Mouse (Mus musculus) hindbrain, embryonic 16.5 days (tissue): ENCODE data around the gene Clstn2. TPM values are rescaled to one million over a fixed set of nuclear protein-coding genes. Genes with fewer than 3 reads are reported as not detected.
A peak's percentile ranks its signal among the peaks of the same experiment; 100 is the strongest.

Source experiments
- ATAC-seq: fragments of 200-750 bp; cut with Nextera tagmentation; 2 replicates; pipeline ENCODE4 v1.8.0; 2017; ENCODE audit warnings: moderate TSS enrichment, moderate library complexity
- H3K27ac ChIP-seq: fragments of 300-500 bp; sonication (generic); 2 replicates; pipeline ENCODE4 v1.5.1; 2014; ENCODE audit warnings: low read depth, mild to moderate bottlenecking, control low read depth, low read length, moderate library complexity
- H3K27me3 ChIP-seq: fragments of 300-500 bp; sonication (generic); replicated peaks from 2 replicates; pipeline ENCODE4 v1.6.1; 2014; ENCODE audit warnings: low read length; ENCODE audit not compliant: control insufficient read depth, insufficient read depth
- H3K36me3 ChIP-seq: fragments of 300-500 bp; sonication (generic); 2 replicates; pipeline ENCODE4 v1.6.1; 2014; ENCODE audit warnings: mild to moderate bottlenecking, low read length, moderate library complexity, mixed read lengths; ENCODE audit not compliant: control insufficient read depth, insufficient read depth
- H3K4me1 ChIP-seq: fragments of 300-500 bp; sonication (generic); 2 replicates; pipeline ENCODE4 v1.6.1; 2014; ENCODE audit warnings: low read depth, low read length; ENCODE audit not compliant: control insufficient read depth, insufficient read depth
- H3K4me2 ChIP-seq: fragments of 300-500 bp; sonication (generic); 2 replicates; pipeline ENCODE4 v1.6.1; 2014; ENCODE audit warnings: mild to moderate bottlenecking, low read length, control low read depth, moderate library complexity
- H3K4me3 ChIP-seq: fragments of 300-500 bp; sonication (generic); 2 replicates; pipeline ENCODE4 v1.5.1; 2014; ENCODE audit warnings: mild to moderate bottlenecking, low read length, control low read depth, moderate library complexity
- H3K9ac ChIP-seq: fragments of 300-500 bp; sonication (generic); 2 replicates; pipeline ENCODE4 v1.6.1; 2014; ENCODE audit warnings: low read depth, mild to moderate bottlenecking, control low read depth, low read length, moderate library complexity
- H3K9me3 ChIP-seq: fragments of 300-500 bp; sonication (generic); 2 replicates; pipeline ENCODE4 v1.6.1; 2014; ENCODE audit warnings: mild to moderate bottlenecking, low read length, moderate library complexity; ENCODE audit not compliant: control insufficient read depth
- WGBS: fragments of 180-500 bp; shearing (Covaris S2); extraction: QIAGEN DNeasy Blood & Tissue Kit; methylation state at CpG from one replicate; pipeline ENCODE4 v1.1.7; 2014; 5-methylcytosine and 5-hydroxymethylcytosine counted together
- polyA plus RNA-seq: library from polyadenylated mRNA; unstranded; fragments of >200 nt; fragmentation: Nextera tagmentation; extraction: Ambion mirVana; gene quantifications from 2 replicates; pipeline ENCODE4 v1.2.1, GENCODE M21; 2015

Gene Clstn2
- polyA plus RNA-seq, 1 experiment from 2014 or later = 13.1 TPM

DNA sequence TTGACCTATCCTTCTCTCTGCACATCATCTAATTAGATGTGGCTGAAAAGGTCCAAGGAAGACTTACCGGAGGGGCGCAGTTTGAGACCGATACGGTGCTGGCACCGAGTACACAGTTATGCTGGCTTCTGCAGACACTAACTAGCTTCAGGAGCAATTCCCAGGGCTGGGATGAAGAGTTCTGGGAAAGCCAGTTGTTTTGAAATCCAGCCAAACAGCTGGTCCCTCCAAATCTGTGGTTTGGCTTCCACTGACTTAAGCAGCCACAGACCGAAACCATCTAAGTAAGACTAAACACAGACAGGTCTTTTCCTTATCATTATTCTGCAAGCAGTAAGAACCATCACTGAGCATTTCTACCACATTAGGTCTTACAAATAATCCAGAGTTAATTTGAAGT, 558.1 kb downstream of the Clstn2 start:
- Histone ChIP-seq H3K4me3 (no peak overlapping the region), H3K9ac (no peak overlapping the region), H3K9me3 (no peaks in the 10 kb centered on the region), H3K27ac (no peak overlapping the region), H3K4me2 (no peak overlapping the region), H3K27me3 (no peaks in the 10 kb centered on the region), H3K36me3 (no peaks in the 10 kb centered on the region), H3K4me1 (no peaks in the 10 kb centered on the region; the same call in 1 of the 2 replicates)
- no peak for ATAC-seq
- WGBS = 93% methylated on average over 6 of the region's 6 CpGs

DNA sequence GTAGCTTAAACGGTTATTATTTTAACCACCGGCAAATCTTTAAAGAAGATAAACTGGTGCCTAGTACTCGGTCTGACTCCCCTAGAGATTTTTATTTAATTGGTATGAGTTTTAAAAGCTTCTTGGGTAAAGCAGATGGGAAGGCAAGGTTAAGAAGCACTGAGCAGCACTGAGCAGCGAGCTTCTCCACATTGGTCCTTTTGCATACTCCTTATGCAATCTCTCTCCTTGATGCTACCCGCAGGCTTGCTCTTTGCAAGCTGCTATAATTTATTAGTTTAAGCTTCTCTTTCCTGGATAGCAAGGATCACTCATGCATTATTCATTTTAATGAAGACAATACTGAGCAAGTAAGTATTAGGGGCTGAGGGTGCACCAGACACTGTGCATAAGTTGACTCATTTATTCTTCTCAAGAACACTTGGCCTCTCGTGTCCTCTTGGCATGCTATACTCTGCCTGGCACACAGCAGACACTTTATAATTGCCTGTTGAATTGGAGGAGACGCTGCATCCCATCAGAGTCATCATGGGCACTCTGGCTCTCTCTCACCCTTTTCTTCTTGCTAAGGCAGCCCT, 561.9 kb downstream of the Clstn2 start:
- Histone ChIP-seq H3K27ac (no peak overlapping the region), H3K9me3 (no peaks in the 10 kb centered on the region), H3K4me3 (no peak overlapping the region), H3K36me3 (no peaks in the 10 kb centered on the region), H3K4me1 (no peaks in the 10 kb centered on the region; the same call in 1 of the 2 replicates), H3K9ac (no peak overlapping the region), H3K4me2 (no peak overlapping the region), H3K27me3 (no peaks in the 10 kb centered on the region)
- WGBS = 58% methylated on average over 7 of the region's 7 CpGs
- peak; percentile 72 for ATAC-seq

- Histone ChIP-seq H3K4me3 (no peak overlapping the region), H3K4me1 (no peaks in the 10 kb centered on the region; the same call in 1 of the 2 replicates), H3K9me3 (no peaks in the 10 kb centered on the region), H3K27ac (no peak overlapping the region), H3K9ac (no peak overlapping the region), H3K4me2 (no peak overlapping the region), H3K36me3 (no peaks in the 10 kb centered on the region), H3K27me3 (no peaks in the 10 kb centered on the region)
- 84% methylated on average over 6 of the region's 6 CpGs for WGBS
- ATAC-seq = no peak
These were observed 572.5 kb downstream of the Clstn2 start for GRCm38 (mm10) chr9:97460452-97460851.

GRCm38 (mm10) chr9:97459745-97460144, 573.2 kb downstream of the Clstn2 start:
- H3K27me3 ChIP-seq = no peaks in the 10 kb centered on the region

GRCm38 (mm10) chr9:97449316-97450050, 583.5 kb downstream of the Clstn2 start:
- 69% methylated on average over 13 of the region's 13 CpGs for WGBS
- no peak for ATAC-seq
- Histone ChIP-seq H3K36me3 (no peaks in the 10 kb centered on the region), H3K4me1 (no peaks in the 10 kb centered on the region), H3K27ac (no peak overlapping the region), H3K9me3 (no peaks in the 10 kb centered on the region), H3K27me3 (peaks cover 2% of the 10 kb centered on the region), H3K4me2 (no peak overlapping the region), H3K4me3 (no peak overlapping the region), H3K9ac (no peak overlapping the region)

More at GRCm38 (mm10) chr9:97459745-97460144, 573.2 kb downstream of the Clstn2 start:
- ATAC-seq = no peak
- no peak overlapping the region for H3K9ac ChIP-seq
- no peaks in the 10 kb centered on the region for H3K36me3 ChIP-seq
- WGBS = 68% methylated on average over 4 of the region's 4 CpGs
- H3K4me1 ChIP-seq = no peaks in the 10 kb centered on the region; the same call in 1 of the 2 replicates
- no peak overlapping the region for H3K4me3 ChIP-seq
- no peak overlapping the region for H3K4me2 ChIP-seq
- no peak overlapping the region for H3K27ac ChIP-seq
- H3K9me3 ChIP-seq = no peaks in the 10 kb centered on the region

- no peak overlapping the region for H3K27ac ChIP-seq
- H3K27me3 ChIP-seq = no peaks in the 10 kb centered on the region
- no peaks in the 10 kb centered on the region for H3K9me3 ChIP-seq
- no peak for ATAC-seq
- no peak overlapping the region for H3K9ac ChIP-seq
- H3K4me2 ChIP-seq = no peak overlapping the region
- peaks cover 5% of the 10 kb centered on the region for H3K4me1 ChIP-seq
- WGBS = 48% methylated on average over 7 of the region's 7 CpGs
- H3K4me3 ChIP-seq = no peak overlapping the region
- no peaks in the 10 kb centered on the region for H3K36me3 ChIP-seq
These were observed 592.9 kb downstream of the Clstn2 start for GRCm38 (mm10) chr9:97439872-97440636.

- no peak overlapping the region for H3K4me2 ChIP-seq
- ATAC-seq = no peak
- WGBS = 45% methylated on average over 3 of the region's 3 CpGs
- no peaks in the 10 kb centered on the region for H3K4me1 ChIP-seq
- no peaks in the 10 kb centered on the region for H3K27me3 ChIP-seq
- H3K36me3 ChIP-seq = no peaks in the 10 kb centered on the region
- no peak overlapping the region for H3K4me3 ChIP-seq
- H3K9me3 ChIP-seq = no peaks in the 10 kb centered on the region
- H3K27ac ChIP-seq = no peak overlapping the region
- H3K9ac ChIP-seq = no peak overlapping the region
These were observed 598.3 kb downstream of the Clstn2 start for GRCm38 (mm10) chr9:97434666-97435065.

DNA sequence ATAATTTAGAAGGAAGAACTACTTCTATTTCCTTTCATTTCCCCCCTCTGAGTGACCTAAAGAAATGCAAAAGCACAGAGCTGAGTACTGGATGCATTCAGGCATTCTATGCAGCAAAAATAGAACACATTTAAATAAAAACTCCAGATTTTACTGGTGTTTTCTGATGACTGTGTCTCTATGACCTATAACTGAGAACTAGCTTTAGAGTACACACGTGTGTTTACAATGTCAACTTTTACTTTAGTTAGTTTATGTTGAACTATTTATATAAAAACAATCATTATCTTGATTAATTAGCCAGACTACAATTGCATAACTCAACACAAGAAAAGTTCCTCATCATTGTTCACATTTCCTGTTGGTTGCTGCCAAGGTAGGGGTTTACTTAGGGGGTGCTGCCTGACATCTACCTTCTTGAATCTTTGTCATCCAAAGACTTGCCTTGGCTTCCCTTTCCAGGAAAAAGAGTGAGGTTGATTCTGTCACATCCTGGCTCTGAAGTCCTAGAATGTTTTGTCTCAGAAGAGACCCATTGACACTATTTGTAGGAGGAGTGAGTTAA, 603.0 kb downstream of the Clstn2 start:
- Histone ChIP-seq H3K9ac (no peak overlapping the region), H3K4me2 (no peak overlapping the region), H3K4me1 (no peaks in the 10 kb centered on the region), H3K36me3 (no peaks in the 10 kb centered on the region), H3K9me3 (no peaks in the 10 kb centered on the region), H3K27ac (no peak overlapping the region), H3K4me3 (no peak overlapping the region), H3K27me3 (no peaks in the 10 kb centered on the region)
- no peak for ATAC-seq
- 91% methylated on average over 1 of the region's 1 CpGs for WGBS

DNA sequence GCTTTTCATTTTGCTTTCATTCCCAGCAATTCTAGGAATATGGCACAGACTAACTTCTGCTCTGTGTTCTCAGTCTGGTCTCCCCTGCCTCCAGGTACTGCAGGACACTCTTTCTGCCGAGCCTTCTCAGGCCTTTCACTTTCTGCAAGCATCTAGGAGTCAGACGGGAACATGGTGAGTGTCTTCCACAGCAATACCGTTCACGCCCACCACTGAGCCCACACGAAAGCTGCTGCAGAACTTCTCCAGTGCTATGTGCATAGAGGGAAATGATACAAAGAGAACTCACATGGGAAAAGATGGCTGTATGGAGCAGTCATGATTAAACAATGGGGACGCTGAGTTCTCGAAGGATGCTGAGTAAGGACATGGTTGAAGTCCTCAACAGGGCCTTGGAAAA, 604.9 kb downstream of the Clstn2 start:
- Histone ChIP-seq H3K4me2 (no peak overlapping the region), H3K9ac (no peak overlapping the region), H3K27me3 (no peaks in the 10 kb centered on the region), H3K9me3 (no peaks in the 10 kb centered on the region), H3K36me3 (no peaks in the 10 kb centered on the region), H3K4me3 (no peak overlapping the region), H3K4me1 (no peaks in the 10 kb centered on the region), H3K27ac (no peak overlapping the region)
- 87% methylated on average over 7 of the region's 7 CpGs for WGBS
- no peak for ATAC-seq
